Mouse (Mus musculus): ENCODE measurements around the gene BC030867. TPM values are rescaled to one million over a fixed set of nuclear protein-coding genes. Genes with fewer than 3 reads are reported as not detected.

Gene BC030867
- total RNA-seq, 1 experiment from 2014 or later: not detected

DNA sequence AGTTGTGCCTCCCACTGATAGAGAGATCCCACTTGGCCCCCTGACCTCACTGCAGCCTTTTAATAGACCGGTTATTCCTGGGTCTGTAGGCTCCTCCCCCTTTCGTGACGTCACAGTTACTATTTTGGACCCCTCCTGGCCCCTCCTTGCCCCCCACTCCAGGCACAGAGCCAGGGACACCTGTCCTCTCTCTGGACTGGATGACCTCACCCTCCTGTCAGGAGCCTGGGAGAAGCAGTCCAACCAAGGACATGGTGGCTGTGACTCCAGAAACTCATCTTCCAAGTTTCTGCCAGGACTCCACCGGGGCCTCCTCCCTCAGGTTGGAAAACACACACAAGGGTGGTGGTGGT is 28.7 kb upstream of the BC030867 start:
- no peak for ATAC-seq (replicated peaks; ENCODE audit: insufficient number of reproducible peaks, low FRiP score, low TSS enrichment, poor library complexity, severe bottlenecking)

DNA sequence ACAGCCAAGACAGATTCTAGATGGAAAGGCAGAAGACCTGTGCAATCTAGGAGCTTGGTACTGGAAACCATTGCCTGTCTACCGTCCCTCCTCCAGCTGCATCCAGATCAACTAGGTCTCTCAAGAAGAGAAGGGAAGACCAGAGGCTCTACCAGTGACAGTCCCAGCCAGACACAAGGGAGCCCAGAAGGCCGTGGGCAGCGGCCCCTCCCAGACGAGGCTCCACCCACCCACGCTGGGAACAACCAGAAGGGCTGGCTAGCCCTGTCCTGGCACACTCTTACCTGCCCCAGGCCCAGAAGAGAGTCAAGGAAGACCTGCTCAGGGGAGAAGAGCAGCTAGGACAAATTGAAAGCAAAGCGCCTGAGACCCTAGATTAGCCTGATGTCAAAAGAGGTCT is 28.2 kb upstream of the BC030867 start:
- no peak for ATAC-seq (replicated peaks; ENCODE audit: insufficient number of reproducible peaks, low FRiP score, low TSS enrichment, poor library complexity, severe bottlenecking)

DNA sequence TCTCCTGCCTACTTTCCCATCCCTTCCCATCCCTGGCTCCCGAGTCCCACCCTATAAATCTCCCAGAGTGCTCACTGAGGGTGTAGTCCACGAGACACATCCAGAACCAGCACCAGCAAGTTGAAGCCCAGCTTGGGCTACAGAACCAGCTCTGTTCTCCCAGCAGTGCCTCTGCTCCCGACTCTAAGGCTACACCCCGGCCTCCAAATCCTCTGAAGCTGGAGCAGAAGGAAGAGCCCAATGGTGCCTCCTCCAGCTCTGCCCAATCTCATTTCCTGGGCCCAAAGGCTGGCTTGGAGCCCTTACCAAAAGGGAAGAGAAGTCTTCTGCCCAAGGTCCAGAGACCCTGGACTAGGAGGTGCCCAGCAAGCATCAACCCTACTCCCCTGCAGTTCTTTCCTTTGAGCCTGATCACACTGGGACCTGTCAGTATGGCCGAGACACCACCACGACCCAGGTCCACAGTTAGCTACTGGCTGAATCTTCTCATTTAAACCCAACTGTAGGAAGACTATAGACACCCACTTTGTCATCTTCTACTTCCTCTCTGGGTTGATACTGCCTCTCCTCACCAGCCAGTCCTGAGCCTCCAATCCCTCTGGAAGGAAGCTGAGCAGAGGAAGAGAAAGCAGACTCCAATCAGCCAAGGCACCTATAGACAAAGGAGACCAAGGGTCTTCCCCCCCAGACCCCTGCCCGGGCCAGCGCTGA is 27.3 kb upstream of the BC030867 start:
- no peak for ATAC-seq (replicated peaks; ENCODE audit: insufficient number of reproducible peaks, low FRiP score, low TSS enrichment, poor library complexity, severe bottlenecking)

DNA sequence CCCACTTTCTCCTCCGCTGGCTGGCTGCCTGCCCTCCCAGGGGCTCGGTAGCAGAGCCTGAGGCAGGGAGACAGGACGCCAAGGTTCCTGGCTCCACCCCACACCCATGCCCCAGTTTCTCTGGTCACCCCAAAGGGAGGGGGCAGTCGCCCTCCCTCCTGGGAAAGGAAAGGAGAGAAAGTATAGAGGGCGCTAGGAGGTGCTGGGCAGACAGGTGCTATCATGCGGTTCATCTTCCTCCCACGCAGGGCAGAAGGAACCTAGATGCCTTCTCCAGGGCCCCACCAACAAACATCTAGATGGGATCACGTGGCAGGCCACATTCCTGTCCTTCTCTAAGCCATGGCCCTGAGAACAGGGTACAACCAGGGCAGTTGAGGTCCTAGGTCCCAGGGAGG is 26.7 kb upstream of the BC030867 start:
- ATAC-seq (replicated peaks; ENCODE audit: insufficient number of reproducible peaks, low FRiP score, low TSS enrichment, poor library complexity, severe bottlenecking): no peak

DNA sequence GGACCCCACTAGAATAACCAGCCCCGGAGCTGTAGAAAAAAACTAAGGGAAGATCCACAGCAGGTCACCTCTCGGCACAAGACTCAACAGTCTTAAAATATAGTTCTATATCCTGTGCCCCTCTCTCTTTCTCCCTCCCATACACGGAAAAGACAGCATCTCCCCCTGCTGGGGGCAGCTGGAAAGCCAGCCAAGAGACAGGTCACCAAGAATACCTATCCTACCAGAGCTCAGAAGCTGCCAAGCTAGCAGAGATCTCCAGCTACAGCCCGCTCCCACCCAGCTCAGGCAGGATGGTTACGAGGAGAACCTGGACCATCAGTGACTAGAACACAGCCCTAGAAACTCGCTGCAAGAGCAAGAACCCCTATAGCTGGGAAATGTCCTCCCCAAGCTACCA is 25.5 kb upstream of the BC030867 start:
- no peak for ATAC-seq (replicated peaks; ENCODE audit: insufficient number of reproducible peaks, low FRiP score, low TSS enrichment, poor library complexity, severe bottlenecking)

DNA sequence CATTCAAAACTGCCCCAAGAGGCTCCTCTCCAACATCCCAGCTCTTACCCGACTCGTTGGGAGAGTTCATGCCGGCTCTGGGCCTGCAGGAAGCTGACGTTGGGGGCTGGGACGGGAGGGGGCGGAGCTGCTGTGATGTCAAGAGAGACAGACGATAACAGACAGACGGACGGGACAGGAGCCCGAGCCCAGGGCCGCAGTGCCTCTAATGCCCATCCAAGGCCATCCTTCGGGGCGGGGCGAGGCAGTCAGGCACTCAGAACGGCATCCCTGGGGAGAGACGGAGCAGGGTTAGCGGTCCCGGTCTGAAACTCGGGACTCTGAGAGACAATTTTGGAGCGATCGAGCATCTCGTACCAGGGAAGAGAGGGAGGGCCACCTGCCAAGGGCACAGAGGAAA is 24.0 kb upstream of the BC030867 start:
- no peak for ATAC-seq (replicated peaks; ENCODE audit: insufficient number of reproducible peaks, low FRiP score, low TSS enrichment, poor library complexity, severe bottlenecking)

DNA sequence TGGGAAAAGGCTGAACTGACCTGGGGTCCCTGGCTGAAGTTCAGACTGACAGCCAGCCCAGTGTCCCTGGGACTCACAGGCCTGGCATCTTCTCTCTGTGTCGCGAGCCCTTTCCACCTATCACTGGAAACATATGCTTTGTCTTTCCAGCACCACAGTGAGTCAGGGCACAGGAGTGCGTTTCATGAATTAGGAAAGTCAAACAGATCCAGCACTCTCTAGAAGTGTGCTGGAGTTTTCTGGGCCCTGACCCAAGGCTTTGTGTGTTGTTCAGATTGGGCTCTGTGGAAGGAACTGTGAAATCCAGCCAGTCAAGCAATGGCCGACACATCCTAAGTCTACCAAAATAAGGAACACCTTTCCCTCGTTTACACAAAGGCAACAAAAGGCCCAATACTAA is 23.5 kb upstream of the BC030867 start:
- ATAC-seq (replicated peaks; ENCODE audit: insufficient number of reproducible peaks, low FRiP score, low TSS enrichment, poor library complexity, severe bottlenecking): no peak

DNA sequence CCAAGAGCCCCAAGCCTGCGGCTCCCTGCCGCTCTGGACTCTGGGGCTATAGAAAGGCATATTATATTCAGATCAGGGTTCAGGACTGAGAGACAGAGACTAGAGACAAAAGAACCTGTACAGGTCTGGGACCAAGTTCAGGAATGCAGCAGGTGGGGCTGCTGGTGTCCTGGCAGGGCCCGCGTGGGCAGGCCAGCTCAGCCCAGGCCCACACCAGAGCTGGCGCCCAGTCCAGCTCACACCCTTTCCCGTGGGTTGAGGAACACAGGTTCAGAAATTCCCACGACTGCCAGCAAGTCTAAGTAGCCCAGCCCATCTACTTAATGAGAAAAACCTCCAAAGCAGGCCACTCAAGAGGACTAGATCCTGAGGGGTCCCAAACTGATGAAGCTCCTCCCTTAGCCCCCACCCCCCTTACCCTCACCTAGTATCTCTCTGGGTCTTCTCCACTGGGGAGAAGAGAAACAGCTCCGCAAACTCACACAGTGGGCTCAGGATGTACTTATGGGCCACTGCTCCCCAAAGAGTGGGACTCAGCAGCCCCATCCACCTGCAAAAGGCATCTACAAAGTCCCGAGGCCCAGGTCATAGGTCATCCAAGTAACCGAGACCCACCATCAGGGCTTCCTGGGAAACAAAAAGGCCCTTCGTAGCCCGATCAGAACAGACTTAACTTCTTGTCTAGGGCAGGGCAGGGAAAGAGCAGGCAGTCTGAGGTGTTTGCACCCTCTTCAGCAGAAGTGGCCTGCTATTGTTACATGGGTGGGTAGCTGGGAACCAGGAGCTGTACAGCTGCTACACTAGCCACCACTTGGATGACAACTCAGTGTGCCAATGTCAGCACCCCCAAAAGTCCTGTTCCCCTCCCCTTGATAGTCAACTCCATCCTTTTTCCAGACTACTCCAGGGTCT is 22.4 kb upstream of the BC030867 start:
- no peak for ATAC-seq (replicated peaks; ENCODE audit: insufficient number of reproducible peaks, low FRiP score, low TSS enrichment, poor library complexity, severe bottlenecking)

DNA sequence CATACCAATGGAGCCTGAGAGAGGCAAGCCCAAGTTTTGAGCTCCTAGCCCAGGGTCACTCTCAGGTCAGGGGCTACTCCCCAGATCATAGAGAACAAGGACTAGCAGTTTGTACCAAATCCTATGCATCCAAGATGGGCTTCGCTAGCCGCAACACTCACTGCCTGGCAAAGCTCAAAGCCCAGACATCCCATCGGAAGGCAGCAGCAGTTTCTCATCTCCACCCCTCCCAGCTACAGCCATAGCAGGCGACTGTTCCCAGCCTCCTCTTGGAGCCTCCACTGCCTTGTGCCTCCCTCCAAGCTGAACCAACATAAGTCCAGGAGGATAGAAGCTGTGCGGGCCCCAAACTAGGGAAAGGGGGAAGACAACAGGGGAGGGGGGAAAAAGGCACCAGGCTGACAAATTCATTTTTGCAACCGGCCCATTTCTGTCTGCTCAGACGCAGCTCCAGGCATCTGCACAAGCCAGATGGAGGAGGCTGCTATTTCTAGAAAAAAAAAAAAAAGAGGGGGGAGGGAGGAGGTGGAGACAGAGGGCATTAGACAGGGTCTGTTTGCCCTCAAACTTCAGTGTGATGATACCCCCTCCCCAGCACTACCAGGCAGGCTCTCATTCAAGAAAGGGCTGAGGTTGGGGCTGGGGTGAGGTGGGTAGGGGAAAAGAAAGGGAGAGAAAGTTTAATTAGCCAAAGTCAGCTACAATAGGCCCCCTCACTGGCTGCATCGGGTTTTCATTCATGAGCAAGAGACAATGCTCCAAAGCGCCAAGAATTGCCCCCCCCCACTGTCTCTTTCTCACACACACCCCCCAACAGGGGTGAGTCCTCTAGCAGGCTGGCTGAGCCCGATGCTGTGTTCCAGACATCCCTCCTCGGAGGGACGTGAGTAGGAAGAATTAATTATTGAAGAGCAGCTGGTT is 21.2 kb upstream of the BC030867 start:
- no peak for ATAC-seq (replicated peaks; ENCODE audit: insufficient number of reproducible peaks, low FRiP score, low TSS enrichment, poor library complexity, severe bottlenecking)

DNA sequence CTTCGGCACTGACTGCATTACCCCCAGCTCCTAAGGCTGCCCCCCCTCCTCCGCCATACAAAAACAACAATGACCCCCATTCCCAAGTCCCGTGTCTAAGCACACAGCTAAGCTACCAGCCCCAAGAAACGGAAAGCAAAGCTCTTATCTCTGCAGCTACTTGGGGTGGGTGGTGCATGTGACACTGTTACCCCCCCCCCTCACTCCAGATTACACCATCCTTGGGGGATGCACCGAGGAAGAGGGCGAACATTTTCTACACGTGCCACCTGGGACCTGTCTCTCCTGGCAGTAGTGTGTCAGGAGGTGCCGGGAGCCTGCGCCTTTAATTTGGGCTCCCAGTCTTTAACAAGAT is 20.5 kb upstream of the BC030867 start:
- no peak for ATAC-seq (replicated peaks; ENCODE audit: insufficient number of reproducible peaks, low FRiP score, low TSS enrichment, poor library complexity, severe bottlenecking)

DNA sequence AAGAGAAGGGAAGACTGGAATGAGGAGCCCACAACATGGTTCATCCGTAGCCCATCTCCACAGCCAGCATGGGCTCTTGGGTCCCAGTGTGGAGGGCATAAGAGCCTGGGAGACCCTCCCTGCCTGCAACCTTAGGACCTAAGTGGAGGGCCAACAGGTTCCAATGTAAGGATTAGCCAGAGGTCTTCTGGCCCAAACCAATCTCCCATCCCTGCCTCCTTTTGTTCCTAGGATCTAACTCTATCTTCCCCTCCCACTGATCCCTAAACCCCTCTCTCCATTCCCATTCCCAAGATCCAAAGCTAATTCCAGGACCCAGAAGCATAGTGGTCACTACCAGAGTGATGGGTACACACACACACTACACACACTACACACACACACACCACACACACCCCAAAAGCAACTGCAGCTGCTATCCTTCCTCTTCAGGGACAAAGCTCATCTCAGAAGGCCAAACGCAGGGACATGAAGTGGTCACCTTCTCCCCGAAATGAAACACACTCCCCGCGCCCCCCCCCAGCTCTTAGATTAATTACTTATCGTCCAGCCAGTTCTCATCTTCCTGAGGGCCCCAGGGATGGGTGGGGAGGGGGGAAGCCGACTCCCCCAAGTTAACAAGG is 19.9 kb upstream of the BC030867 start:
- ATAC-seq (replicated peaks; ENCODE audit: insufficient number of reproducible peaks, low FRiP score, low TSS enrichment, poor library complexity, severe bottlenecking): no peak

DNA sequence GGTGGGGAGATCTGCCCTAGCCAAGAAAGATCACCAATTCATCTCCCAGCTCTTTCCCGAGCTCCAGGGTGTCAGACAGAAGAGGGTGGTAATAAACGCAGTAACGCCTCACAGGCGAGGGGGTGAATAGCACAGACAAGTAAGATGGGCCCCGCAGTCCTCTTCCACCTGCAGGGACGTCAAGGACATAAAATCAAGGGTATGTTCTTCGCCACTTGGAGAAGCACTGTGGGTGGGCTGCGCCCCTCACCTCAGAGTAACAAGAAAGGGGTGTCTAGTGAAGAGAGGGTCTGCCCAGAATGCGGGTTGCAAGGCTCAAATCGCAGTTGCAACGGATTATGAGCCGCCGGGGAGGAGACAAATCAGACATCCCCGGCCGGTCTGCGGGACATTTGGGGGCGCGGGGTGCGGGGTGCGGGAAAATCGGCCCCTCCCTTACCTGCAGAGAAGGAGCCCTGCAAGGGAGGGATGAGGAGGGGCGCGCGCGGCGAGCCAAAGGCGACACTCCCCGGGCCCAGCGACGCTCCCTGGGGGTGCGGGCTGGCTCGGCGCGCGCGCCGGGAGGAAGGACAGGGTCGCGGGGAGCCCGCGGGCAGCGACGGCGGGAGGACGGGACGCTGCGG is 19.2 kb upstream of the BC030867 start:
- no peak for ATAC-seq (replicated peaks; ENCODE audit: insufficient number of reproducible peaks, low FRiP score, low TSS enrichment, poor library complexity, severe bottlenecking)

DNA sequence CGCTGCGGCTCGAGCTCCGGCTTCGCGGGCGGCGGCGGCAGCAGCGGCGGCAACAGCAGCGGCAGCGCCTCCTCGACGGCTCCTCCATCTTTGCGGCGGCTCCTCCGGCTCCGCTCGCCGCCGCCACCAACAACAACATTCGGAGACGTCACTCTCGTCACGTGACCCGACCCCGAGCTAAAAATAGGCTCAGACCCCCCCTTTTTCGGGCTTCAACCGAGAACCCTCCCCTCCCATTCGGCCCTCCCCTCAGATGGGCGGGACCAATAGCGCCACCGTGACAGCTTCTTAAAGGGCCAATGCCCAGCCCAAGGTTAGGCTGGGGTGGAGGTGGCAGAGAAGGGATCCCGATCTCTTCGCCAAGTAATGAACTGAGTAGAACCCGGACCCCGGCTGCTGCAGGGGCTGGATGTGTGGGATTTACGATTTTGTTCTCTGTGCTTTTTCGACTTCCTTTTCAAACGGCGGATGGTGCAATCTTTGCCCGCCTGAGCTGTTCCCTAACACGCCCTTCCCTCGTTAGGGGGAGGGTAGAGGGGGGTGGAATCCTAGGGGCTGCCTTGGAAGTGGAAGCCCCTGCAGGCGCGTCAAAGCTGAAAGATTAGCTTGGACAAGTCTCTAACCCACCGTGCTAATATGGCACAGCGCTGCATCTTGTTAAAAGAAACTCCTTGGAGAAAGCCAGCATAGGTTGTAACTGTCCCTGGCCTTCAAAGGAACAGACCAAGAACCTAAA is 18.5 kb upstream of the BC030867 start, which contains the start of gene Hdac5:
Gene Hdac5, minus strand, starts transcription at position 161 of the 736 bp plus-strand sequence.
- peak; percentile 93 for ATAC-seq (replicated peaks; ENCODE audit: insufficient number of reproducible peaks, low FRiP score, low TSS enrichment, poor library complexity, severe bottlenecking)

DNA sequence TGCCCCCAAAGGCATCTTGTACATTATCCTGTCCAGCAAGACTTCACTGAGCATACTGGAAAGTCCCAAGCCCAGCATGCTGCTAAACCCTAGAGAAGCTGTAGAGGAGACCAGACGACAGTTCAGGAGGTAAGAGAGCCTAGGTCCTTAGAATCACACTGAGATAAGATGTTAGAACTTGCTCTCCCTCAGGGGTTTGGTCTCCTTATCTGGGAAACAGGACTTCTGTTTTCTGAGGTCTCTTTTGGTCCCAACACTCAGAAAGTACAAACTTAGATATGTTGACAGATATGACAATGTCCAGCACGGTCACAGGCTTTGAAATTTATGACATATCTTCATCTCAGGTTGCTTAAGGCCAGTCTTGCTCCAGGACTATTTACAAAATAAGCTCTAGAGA is 12.7 kb upstream of the BC030867 start:
- ATAC-seq (replicated peaks; ENCODE audit: insufficient number of reproducible peaks, low FRiP score, low TSS enrichment, poor library complexity, severe bottlenecking): no peak

DNA sequence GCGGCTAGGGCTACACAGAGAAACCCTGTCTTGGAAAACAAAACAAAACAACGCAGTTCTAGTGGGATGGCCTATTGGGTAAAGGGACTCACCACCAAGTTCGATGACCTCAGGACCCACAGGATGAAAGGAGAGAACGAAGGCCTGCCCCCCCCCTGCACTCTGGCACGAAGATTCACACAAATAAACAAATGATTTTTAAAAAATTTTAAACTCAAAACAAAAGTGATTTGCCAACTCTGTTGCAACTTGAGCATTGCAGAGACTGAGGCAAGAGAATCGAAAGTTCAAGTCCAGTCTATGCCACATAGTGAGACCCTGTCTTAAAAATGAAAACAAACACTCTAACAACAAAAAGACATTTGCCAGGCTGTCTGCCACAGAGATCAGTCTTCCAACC is 8.0 kb upstream of the BC030867 start:
- ATAC-seq (replicated peaks; ENCODE audit: insufficient number of reproducible peaks, low FRiP score, low TSS enrichment, poor library complexity, severe bottlenecking): no peak

DNA sequence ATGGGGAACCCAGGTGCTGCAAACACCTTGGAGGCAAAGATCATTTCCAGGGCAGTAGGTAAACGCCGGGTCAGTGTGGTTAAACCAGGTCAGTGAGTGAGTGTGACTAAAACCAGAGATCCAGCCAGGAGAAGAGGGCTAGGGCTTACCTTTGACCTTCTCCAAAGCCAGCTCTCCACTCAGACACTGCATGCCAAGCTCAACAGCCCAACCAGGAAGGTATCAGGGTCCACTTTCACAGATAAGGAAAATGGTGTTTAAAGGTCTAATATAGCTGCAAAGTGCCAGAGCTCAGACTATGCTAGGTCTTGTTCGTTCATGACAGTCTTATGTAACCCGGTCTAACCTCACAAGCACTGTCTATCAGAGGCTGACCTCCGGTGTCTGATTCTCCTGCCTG is 7.4 kb upstream of the BC030867 start:
- ATAC-seq (replicated peaks; ENCODE audit: insufficient number of reproducible peaks, low FRiP score, low TSS enrichment, poor library complexity, severe bottlenecking): no peak

DNA sequence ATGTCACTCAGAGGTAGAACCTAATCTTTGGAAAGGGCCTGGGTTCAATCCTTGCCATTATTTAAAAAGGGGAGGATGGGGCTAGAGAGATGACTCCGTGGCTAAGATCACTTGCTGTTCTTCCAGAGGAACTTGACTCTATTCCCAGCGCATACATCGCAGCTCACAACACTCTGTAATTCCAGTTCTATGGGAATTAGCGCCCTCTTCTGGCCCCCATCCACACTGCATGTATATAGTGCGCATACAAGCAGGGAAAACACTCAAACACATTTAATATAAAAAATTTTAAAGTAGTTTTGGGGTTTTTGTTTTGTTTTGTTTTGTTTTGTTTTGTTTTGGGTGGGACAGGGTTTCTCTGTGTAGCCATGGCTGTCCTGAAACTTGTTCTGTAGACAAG is 6.8 kb upstream of the BC030867 start:
- ATAC-seq (replicated peaks; ENCODE audit: insufficient number of reproducible peaks, low FRiP score, low TSS enrichment, poor library complexity, severe bottlenecking): no peak

DNA sequence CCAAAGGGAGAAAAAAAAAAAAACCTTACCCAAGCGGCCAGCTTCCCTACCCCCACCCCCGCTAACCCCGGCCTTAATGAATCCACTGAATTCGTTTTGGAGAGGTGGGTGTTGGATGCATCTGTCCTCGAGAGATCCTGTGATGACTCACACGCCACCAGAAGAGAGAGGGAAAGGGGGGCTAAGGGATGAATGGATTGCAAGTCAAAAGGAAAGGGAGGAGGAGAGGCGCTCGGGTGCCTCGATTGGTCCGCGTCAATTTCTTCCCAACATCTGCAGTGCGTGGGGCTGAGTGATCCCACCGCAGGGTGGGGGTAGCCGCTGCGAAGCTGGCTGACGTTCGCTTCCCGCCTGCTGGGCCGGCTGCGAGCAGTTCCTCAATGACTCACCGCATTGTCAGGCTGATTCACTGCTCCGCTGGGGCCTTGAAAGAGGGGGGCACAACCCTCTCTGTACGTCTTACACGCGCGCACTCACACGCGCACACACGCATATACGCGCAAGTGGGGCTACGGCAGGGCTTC is 3.7 kb upstream of the BC030867 start:
- peak; percentile 85 for ATAC-seq (replicated peaks; ENCODE audit: insufficient number of reproducible peaks, low FRiP score, low TSS enrichment, poor library complexity, severe bottlenecking)
